Mouse (Mus musculus) ovary, adult 18-20 months (tissue): ENCODE results near the gene Cav3.

ENCODE experiments used
- DNase-seq: peaks from one replicate; pipeline ENCODE4 v3.0.0; 2022; ENCODE audit warnings: low spot score, mixed read lengths

The Cav3 gene

GRCm38 (mm10) chr6:112459341-112459749 lies at the start of gene Cav3:
Cav3 (plus strand) TSS chr6:112459505.
- DNase-seq = no peak

GRCm38 (mm10) chr6:112419333-112419732 lies 40.0 kb upstream of the Cav3 start:
- no peak for DNase-seq

GRCm38 (mm10) chr6:112420883-112421282 lies 38.4 kb upstream of the Cav3 start:
- no peak for DNase-seq

- no peak for DNase-seq
These were observed 35.4 kb upstream of the Cav3 start for GRCm38 (mm10) chr6:112423746-112424501.

GRCm38 (mm10) chr6:112426018-112426732 lies 33.1 kb upstream of the Cav3 start:
- DNase-seq = no peak

- DNase-seq = no peak
These were observed 13.6 kb upstream of the Cav3 start for GRCm38 (mm10) chr6:112445675-112446074.

- DNase-seq = no peak
These were observed 2.2 kb downstream of the Cav3 start for GRCm38 (mm10) chr6:112461459-112461858.

- no peak for DNase-seq
These were observed 4.0 kb downstream of the Cav3 start for GRCm38 (mm10) chr6:112463331-112463730.

- DNase-seq = no peak
These were observed 6.1 kb downstream of the Cav3 start for GRCm38 (mm10) chr6:112465441-112465840.

- DNase-seq = no peak
These were observed 6.7 kb downstream of the Cav3 start for GRCm38 (mm10) chr6:112466001-112466400.

- DNase-seq = no peak
These were observed 12.3 kb downstream of the Cav3 start for GRCm38 (mm10) chr6:112471644-112472043.

GRCm38 (mm10) chr6:112479861-112480260 lies 20.6 kb downstream of the Cav3 start:
- DNase-seq = no peak

- no peak for DNase-seq
These were observed 25.0 kb downstream of the Cav3 start for GRCm38 (mm10) chr6:112484316-112484715.

- no peak for DNase-seq
These were observed 28.7 kb downstream of the Cav3 start for GRCm38 (mm10) chr6:112487993-112488392.

GRCm38 (mm10) chr6:112488821-112489180 lies 29.5 kb downstream of the Cav3 start:
- DNase-seq = peak; percentile 62

- no peak for DNase-seq
These were observed 30.0 kb downstream of the Cav3 start for GRCm38 (mm10) chr6:112489181-112489909.

GRCm38 (mm10) chr6:112489910-112490559 lies 30.7 kb downstream of the Cav3 start, which contains the start of gene Oxtr:
Oxtr (minus strand) TSS chr6:112489943.
- DNase-seq = no peak

GRCm38 (mm10) chr6:112490625-112491242 lies 31.4 kb downstream of the Cav3 start:
- peak; percentile 79 for DNase-seq

- DNase-seq = no peak
These were observed 32.2 kb downstream of the Cav3 start for GRCm38 (mm10) chr6:112491521-112491920.

- peak; percentile 31 for DNase-seq
These were observed 33.4 kb downstream of the Cav3 start for GRCm38 (mm10) chr6:112492656-112493055.

GRCm38 (mm10) chr6:112493371-112493770 lies 34.1 kb downstream of the Cav3 start:
- no peak for DNase-seq

- DNase-seq = peak; percentile 42
These were observed 35.3 kb downstream of the Cav3 start for GRCm38 (mm10) chr6:112494620-112495081.
